Mouse (Mus musculus) liver, adult 2 months (tissue): Measurements from ENCODE around the gene Hoxa3. TPM values are rescaled to one million over a fixed set of nuclear protein-coding genes. Genes with fewer than 3 reads are reported as not detected.

Experiments used
- DNase-seq: peaks from one replicate; pipeline ENCODE4 v3.0.0-alpha.2; 2011; ENCODE audit warnings: low read depth, low spot score; ENCODE audit errors: extremely low read depth
- H3K27ac ChIP-seq: fragments of 200-500 bp; replicated peaks from 2 replicates; pipeline ENCODE4 v1.5.1; 2012; ENCODE audit warnings: low read depth, mild to moderate bottlenecking, control low read depth, inconsistent platforms, low read length; ENCODE audit not compliant: insufficient read depth
- H3K27me3 ChIP-seq: fragments of 200-500 bp; 2 replicates; pipeline ENCODE4 v1.6.1; 2012; ENCODE audit warnings: mild to moderate bottlenecking, moderate library complexity, low read length, inconsistent platforms; ENCODE audit not compliant: control insufficient read depth, insufficient read depth
- H3K36me3 ChIP-seq: fragments of 200-500 bp; 2 replicates; pipeline ENCODE4 v1.6.1; 2012; ENCODE audit warnings: low read length, inconsistent platforms; ENCODE audit not compliant: control insufficient read depth, insufficient read depth
- H3K4me1 ChIP-seq: fragments of 200-500 bp; 2 replicates; pipeline ENCODE4 v1.6.1; 2011; ENCODE audit warnings: low read length; ENCODE audit not compliant: control insufficient read depth, insufficient read depth
- H3K4me3 ChIP-seq: fragments of 200-500 bp; 2 replicates; pipeline ENCODE4 v1.5.1; 2011; ENCODE audit warnings: low read depth, mild to moderate bottlenecking, control low read depth, low read length, moderate library complexity; ENCODE audit not compliant: insufficient read depth
- H3K79me2 ChIP-seq: fragments of 200-500 bp; 2 replicates; pipeline ENCODE4 v1.6.1; 2012; ENCODE audit warnings: inconsistent platforms, mild to moderate bottlenecking, low read length, moderate library complexity; ENCODE audit not compliant: control insufficient read depth, insufficient read depth
- H3K9ac ChIP-seq: fragments of 200-500 bp; 2 replicates; pipeline ENCODE4 v1.6.1; 2012; ENCODE audit warnings: low read depth, mild to moderate bottlenecking, control low read depth, inconsistent platforms, low read length
- CTCF ChIP-seq: fragments of 200-500 bp; IDR thresholded peaks from 2 replicates; pipeline ENCODE4 v1.5.1; 2011; ENCODE audit warnings: low read depth, low read length, control low read depth
- POLR2A ChIP-seq: fragments of 200-500 bp; IDR thresholded peaks from 2 replicates; pipeline ENCODE4 v1.6.1; 2011; ENCODE audit warnings: low read length, control low read depth; ENCODE audit not compliant: insufficient read depth; ENCODE audit errors: extremely low read depth
- WGBS: fragments of 180-500 bp; shearing (Covaris S2); methylation state at CpG from one replicate; pipeline ENCODE4 v1.1.7; 2018; 5-methylcytosine and 5-hydroxymethylcytosine counted together
- polyA plus RNA-seq: library from polyadenylated mRNA; depleted of rRNA; stranded (reverse); fragments of >200 nt; gene quantifications from 2 replicates; pipeline ENCODE4 v1.2.3, GENCODE M21; 2012
- total RNA-seq: library from RNA; depleted of rRNA; stranded (reverse); fragments of >200 nt; gene quantifications from 2 replicates; pipeline ENCODE4 v1.2.3, GENCODE M21; 2014

The Hoxa3 gene
- total and polyA plus RNA-seq, 2 experiments, result 0.09 to 0.20 TPM

DNA sequence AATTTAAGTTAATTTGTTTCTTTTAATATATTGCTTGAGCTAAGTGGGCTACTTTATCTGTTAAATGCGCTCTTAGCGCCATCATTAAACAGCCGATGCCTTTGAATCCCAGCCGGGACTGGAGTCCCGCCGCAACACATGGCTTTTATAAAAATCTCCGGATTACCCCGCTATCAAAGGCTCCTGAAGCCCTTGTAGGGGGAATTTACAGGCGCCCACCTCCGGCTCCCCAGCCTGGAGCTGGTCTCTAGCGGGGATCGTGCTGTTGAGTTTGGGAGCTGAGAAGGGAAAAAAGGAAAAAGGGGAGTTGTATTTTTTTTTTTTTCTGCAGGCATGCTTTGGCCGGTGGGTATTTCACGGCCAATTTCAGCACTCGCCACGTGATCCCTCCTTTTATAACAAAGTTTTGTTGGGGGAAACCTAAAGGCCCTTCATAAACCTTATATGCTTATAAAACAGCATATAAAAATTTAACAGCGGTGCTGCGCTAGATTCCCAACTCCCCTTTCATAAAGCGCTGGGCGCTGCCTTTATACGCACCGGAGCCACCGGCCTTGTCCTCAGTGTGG is 31.4 kb upstream of the Hoxa3 start:
- no peak overlapping the region for H3K4me3 ChIP-seq
- DNase-seq, result no peak
- peaks cover 69% of the 10 kb centered on the region for H3K27me3 ChIP-seq
- H3K4me1 ChIP-seq, result no peaks in the 10 kb centered on the region
- no peaks in the 10 kb centered on the region for H3K79me2 ChIP-seq
- H3K36me3 ChIP-seq, result no peaks in the 10 kb centered on the region
- H3K27ac ChIP-seq, result no peak overlapping the region
- WGBS, result 8% methylated on average over 23 of the region's 23 CpGs
- no peak for TF ChIP-seq POLR2A
- TF ChIP-seq CTCF, result no peak
- no peak overlapping the region for H3K9ac ChIP-seq

DNA sequence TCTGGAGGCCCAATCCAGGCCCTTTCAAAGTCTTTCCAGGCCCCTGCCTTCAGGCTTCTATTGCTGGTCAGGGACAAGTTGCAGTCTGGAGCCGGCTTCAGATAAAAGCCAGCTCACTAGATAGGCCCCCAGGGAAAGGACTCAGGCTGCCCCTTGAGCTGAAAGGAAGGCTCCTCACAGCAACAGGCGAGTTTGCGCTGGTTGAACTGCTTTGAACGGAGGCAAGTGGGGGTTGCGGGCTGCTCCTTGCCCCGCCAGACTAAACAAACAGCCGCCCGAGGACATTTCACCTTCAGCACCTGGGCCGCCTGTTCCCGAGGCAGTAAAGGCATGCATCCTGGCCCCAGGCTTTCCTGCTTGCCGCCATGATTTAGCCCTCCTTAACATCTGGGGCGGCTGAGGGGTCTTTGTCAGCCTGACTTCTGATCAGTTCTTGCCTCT is 30.6 kb upstream of the Hoxa3 start:
- H3K4me1 ChIP-seq, result no peaks in the 10 kb centered on the region
- H3K27me3 ChIP-seq, result peaks cover 67% of the 10 kb centered on the region
- TF ChIP-seq CTCF, result no peak
- TF ChIP-seq POLR2A, result no peak
- H3K79me2 ChIP-seq, result no peaks in the 10 kb centered on the region
- no peak for DNase-seq
- no peak overlapping the region for H3K27ac ChIP-seq
- no peak overlapping the region for H3K4me3 ChIP-seq
- no peaks in the 10 kb centered on the region for H3K36me3 ChIP-seq
- WGBS, result 8% methylated on average over 12 of the region's 12 CpGs
- H3K9ac ChIP-seq, result no peak overlapping the region

DNA sequence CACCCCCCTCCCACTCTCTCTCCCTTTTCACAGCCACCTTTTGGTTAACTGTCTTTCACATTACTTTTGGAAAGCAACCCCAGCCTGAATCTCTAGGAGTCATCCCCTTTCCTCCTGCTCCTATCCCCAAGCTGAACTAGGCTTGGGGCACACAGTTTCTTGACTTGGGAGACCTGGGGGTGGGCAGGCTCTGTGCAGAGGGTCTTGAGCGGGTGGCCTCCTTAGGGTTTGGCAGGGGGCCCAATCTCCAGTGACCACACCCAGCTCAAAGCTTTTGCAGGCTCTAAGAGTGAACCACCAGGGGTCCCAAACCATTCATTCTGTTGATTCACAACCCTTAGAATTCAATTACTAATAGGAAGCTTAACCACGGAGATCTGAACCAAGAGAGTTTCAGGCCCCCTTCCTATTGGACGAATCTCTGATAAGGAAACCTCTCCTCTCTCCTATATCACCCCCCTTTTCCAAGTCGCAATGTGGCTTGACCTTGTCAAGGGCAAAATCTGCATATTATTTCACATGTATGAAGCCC is 29.7 kb upstream of the Hoxa3 start:
- TF ChIP-seq CTCF (no peak), POLR2A (no peak)
- no peaks in the 10 kb centered on the region for H3K79me2 ChIP-seq
- H3K9ac ChIP-seq, result no peak overlapping the region
- H3K27ac ChIP-seq, result no peak overlapping the region
- WGBS, result 12% methylated on average over 4 of the region's 4 CpGs
- H3K27me3 ChIP-seq, result peaks cover 63% of the 10 kb centered on the region
- H3K4me3 ChIP-seq, result no peak overlapping the region
- DNase-seq, result no peak
- no peaks in the 10 kb centered on the region for H3K36me3 ChIP-seq
- no peaks in the 10 kb centered on the region for H3K4me1 ChIP-seq

DNA sequence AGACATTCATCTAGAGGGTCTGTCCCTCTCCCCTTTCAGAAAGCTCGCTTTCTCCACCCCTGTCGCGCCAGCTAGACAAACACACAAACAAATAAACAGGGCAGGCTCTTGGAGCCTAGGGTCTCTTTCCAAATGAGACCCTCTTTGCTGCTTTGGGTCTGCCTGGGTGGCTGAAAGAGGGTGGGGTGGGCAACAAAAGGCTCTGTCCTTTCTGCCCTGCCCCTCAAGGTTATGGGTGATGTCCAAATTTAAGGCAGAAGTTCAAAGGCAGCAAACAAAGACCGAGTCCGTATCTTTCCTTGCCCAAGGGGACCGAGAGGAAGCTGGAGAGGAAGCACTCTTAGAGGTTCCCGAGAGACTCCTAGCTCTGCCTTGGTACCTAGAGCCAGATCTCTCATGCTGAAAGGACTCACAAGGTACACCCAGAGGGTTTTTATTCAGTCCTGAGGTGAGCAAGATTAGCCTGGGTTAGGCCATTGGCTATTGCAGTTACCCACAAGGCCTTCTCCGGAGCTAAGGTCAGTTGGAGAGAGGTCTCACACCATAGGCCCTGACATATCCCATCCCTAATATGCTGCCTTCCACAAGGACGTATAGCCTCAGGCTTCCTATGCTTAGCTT is 28.0 kb upstream of the Hoxa3 start:
- no peak for DNase-seq
- H3K4me1 ChIP-seq, result no peaks in the 10 kb centered on the region
- no peaks in the 10 kb centered on the region for H3K36me3 ChIP-seq
- H3K4me3 ChIP-seq, result no peak overlapping the region
- peaks cover 65% of the 10 kb centered on the region for H3K27me3 ChIP-seq
- TF ChIP-seq CTCF (no peak), POLR2A (no peak)
- 8% methylated on average over 9 of the region's 9 CpGs for WGBS
- no peaks in the 10 kb centered on the region for H3K79me2 ChIP-seq
- no peak overlapping the region for H3K27ac ChIP-seq
- no peak overlapping the region for H3K9ac ChIP-seq

DNA sequence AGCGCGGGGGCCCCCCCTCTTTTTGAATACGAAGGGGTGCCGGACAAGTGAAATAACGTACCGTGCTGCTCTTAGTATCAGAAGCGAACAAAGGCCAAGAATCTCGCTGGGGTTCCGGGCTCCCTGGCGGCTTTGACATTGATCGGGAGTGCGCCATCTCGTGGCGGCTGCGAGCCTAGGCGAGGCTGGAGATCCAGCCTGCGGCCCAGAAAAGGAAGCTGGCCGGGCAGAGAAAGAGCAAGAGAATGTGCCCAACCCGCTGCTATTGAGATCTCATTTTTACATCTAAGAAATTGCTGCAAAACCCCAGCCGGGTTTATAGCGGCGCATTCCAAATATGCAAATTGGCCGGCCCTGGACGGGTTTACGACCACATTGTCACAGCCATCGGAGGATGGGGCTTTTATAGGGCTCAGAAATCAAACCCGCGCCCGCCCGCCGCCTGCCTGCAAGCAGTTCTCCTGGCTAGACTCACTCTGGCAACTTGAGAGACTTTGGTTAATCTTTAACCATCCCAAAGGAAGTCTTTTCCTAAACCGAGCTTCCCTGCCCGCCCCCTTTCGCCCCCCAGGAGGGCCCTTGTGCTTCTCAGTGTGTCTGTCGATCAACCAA is 27.4 kb upstream of the Hoxa3 start, which contains the start of gene Hoxa10:
TSS of gene Hoxa10 (minus strand) at position 466 of the 612 bp plus-strand sequence.
- DNase-seq, result peak; percentile 22
- no peaks in the 10 kb centered on the region for H3K4me1 ChIP-seq
- 4% methylated on average over 35 of the region's 35 CpGs for WGBS
- TF ChIP-seq CTCF, result peak; percentile 81
- no peak for TF ChIP-seq POLR2A
- H3K36me3 ChIP-seq, result no peaks in the 10 kb centered on the region
- no peak within 1 kb of the TSS for H3K27ac ChIP-seq
- H3K9ac ChIP-seq, result no peak within 1 kb of the TSS
- H3K79me2 ChIP-seq, result no peaks in the 10 kb centered on the region
- H3K4me3 ChIP-seq, result no peak within 1 kb of the TSS
- H3K27me3 ChIP-seq, result peaks cover 64% of the 10 kb centered on the region
